ENCODE assay signal across 22 mouse cellular contexts in the genomic region with DNA sequence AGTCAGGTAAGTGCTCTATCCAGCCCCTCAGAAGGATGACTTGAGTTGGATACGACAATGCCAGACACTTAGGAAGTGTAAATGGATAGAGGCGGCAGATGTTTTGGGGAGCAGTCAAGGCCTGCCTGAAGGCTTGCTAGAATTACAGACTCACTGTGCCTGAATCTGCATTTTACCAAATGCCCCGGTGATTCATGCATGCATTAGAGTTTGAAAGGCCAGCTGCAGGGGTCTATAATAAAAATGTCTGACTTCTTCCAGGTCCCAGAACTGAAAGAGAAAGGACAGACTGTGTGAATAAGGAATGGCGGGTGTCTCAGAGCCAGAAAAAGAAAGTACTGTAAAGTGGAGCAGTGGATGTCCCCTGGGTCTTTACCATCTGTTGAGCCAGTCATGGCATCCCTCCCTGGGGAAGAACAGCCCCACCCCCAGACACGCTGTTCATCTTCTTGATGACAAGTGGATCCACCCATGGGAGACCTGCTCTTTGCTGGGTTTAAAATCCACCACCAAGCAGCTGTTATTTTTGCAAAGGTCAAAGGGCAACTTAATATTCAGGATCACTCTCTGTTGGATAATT.
DNase-seq lines count a peak whose midpoint lies in the region; ATAC-seq lines count a peak whose summit lies in the region.
"Had no signal": no experiment of that assay in that cellular context is flagged by ENCODE, and none has a peak within 500 bp of the region (broad histone marks: within the 10 kb centered on the region; RNA-seq: fewer than 3 reads in every experiment).

No protein-coding gene starts in this region.

- WGBS in hindbrain, embryonic 10.5 days: 68% methylated on average over 5 of the region's 5 CpGs
- WGBS in hindbrain, embryonic 16.5 days: 57% methylated on average over 5 of the region's 5 CpGs
- WGBS in neural tube, embryonic 11.5 days: 42% methylated on average over 5 of the region's 5 CpGs
- 39% methylated on average over 5 of the region's 5 CpGs for WGBS in neural tube, embryonic 15.5 days
- 75% methylated on average over 5 of the region's 5 CpGs for WGBS in embryonic facial prominence, embryonic 10.5 days
- 72% methylated on average over 5 of the region's 5 CpGs for WGBS in heart, embryonic 11.5 days (ENCODE audit: insufficient replicate concordance)

- H3K36me3 ChIP-seq in hindbrain, embryonic 10.5 days: no peaks in the 10 kb centered on the region
- H3K36me3 ChIP-seq in hindbrain, embryonic 16.5 days (ENCODE audit: control insufficient read depth, insufficient read depth, low read length): no peaks in the 10 kb centered on the region
- no peaks in the 10 kb centered on the region for H3K36me3 ChIP-seq in neural tube, embryonic 11.5 days (ENCODE audit: control insufficient read depth, insufficient read depth, low read length)
- no peaks in the 10 kb centered on the region for H3K36me3 ChIP-seq in neural tube, embryonic 15.5 days
- H3K36me3 ChIP-seq in embryonic facial prominence, embryonic 10.5 days (replicated peaks): no peaks in the 10 kb centered on the region
- H3K36me3 ChIP-seq in splenic B cell, adult 2 months (ENCODE audit: control insufficient read depth, insufficient read depth, low read length, poor library complexity, severe bottlenecking): no peaks in the 10 kb centered on the region
- no peaks in the 10 kb centered on the region for H3K36me3 ChIP-seq in heart, embryonic 11.5 days (ENCODE audit: control insufficient read depth, insufficient read depth, low read length)
- H3K36me3 ChIP-seq: forebrain, embryonic 12.5 days; heart, embryonic 10.5 days; limb, embryonic 13.5 days; liver, embryonic 13.5 days; lung, embryonic 15.5 days had no signal

- no peak overlapping the region for H3K4me2 ChIP-seq in hindbrain, embryonic 16.5 days (ENCODE audit: low read length)
- no peak overlapping the region for H3K4me2 ChIP-seq in neural tube, embryonic 11.5 days (ENCODE audit: low read depth)
- no peak overlapping the region for H3K4me2 ChIP-seq in neural tube, embryonic 15.5 days
- H3K4me2 ChIP-seq in heart, embryonic 11.5 days: no peak overlapping the region
- H3K4me2 ChIP-seq: forebrain, embryonic 12.5 days; limb, embryonic 13.5 days; liver, embryonic 13.5 days; lung, embryonic 15.5 days had no signal

- H3K4me3 ChIP-seq in hindbrain, embryonic 10.5 days: no peak overlapping the region
- H3K4me3 ChIP-seq in hindbrain, embryonic 16.5 days (ENCODE audit: low read length): no peak overlapping the region
- no peak overlapping the region for H3K4me3 ChIP-seq in neural tube, embryonic 11.5 days (ENCODE audit: low read depth, low read length)
- H3K4me3 ChIP-seq in neural tube, embryonic 15.5 days (replicated peaks): no peak overlapping the region
- no peak overlapping the region for H3K4me3 ChIP-seq in embryonic facial prominence, embryonic 10.5 days
- H3K4me3 ChIP-seq in heart, embryonic 11.5 days (ENCODE audit: low read depth, low read length): no peak overlapping the region
- H3K4me3 ChIP-seq: forebrain, embryonic 12.5 days; heart, embryonic 10.5 days; limb, embryonic 13.5 days; liver, embryonic 13.5 days; lung, embryonic 15.5 days had no signal

- H3K9me3 ChIP-seq in hindbrain, embryonic 10.5 days: peaks cover 4% of the 10 kb centered on the region; the same call in 1 of the 2 replicates
- peaks cover 3% of the 10 kb centered on the region; the same call in 1 of the 2 replicates for H3K9me3 ChIP-seq in hindbrain, embryonic 16.5 days (ENCODE audit: control insufficient read depth, low read length)
- no peaks in the 10 kb centered on the region for H3K9me3 ChIP-seq in neural tube, embryonic 11.5 days (ENCODE audit: control insufficient read depth, low read length)
- no peaks in the 10 kb centered on the region for H3K9me3 ChIP-seq in neural tube, embryonic 15.5 days (replicated peaks)
- peaks cover 4% of the 10 kb centered on the region; the same call in 1 of the 2 replicates for H3K9me3 ChIP-seq in embryonic facial prominence, embryonic 10.5 days
- no peaks in the 10 kb centered on the region for H3K9me3 ChIP-seq in heart, embryonic 11.5 days (replicated peaks; ENCODE audit: control insufficient read depth, low read length)
- H3K9me3 ChIP-seq: forebrain, embryonic 12.5 days; heart, embryonic 10.5 days; limb, embryonic 13.5 days; liver, embryonic 13.5 days; lung, embryonic 15.5 days had no signal

- peaks cover 15% of the 10 kb centered on the region for H3K4me1 ChIP-seq in hindbrain, embryonic 10.5 days (replicated peaks)
- H3K4me1 ChIP-seq in hindbrain, embryonic 16.5 days (ENCODE audit: control insufficient read depth, insufficient read depth, low read depth, low read length): no peaks in the 10 kb centered on the region
- H3K4me1 ChIP-seq in neural tube, embryonic 11.5 days (ENCODE audit: control insufficient read depth, insufficient read depth, low read length): peaks cover 2% of the 10 kb centered on the region; the same call in 1 of the 2 replicates
- peaks cover 3% of the 10 kb centered on the region; the same call in 1 of the 2 replicates for H3K4me1 ChIP-seq in neural tube, embryonic 15.5 days
- H3K4me1 ChIP-seq in embryonic facial prominence, embryonic 10.5 days: peaks cover 8% of the 10 kb centered on the region; the same call in 1 of the 2 replicates
- no peaks in the 10 kb centered on the region for H3K4me1 ChIP-seq in heart, embryonic 11.5 days (ENCODE audit: control insufficient read depth, insufficient read depth, low read length)
- H3K4me1 ChIP-seq: heart, embryonic 10.5 days; limb, embryonic 13.5 days; lung, embryonic 15.5 days had no signal

- no peaks in the 10 kb centered on the region for H3K27me3 ChIP-seq in hindbrain, embryonic 10.5 days (ENCODE audit: insufficient read depth, poor library complexity, severe bottlenecking)
- no peaks in the 10 kb centered on the region for H3K27me3 ChIP-seq in hindbrain, embryonic 16.5 days (replicated peaks; ENCODE audit: control insufficient read depth, insufficient read depth, low read length)
- no peaks in the 10 kb centered on the region for H3K27me3 ChIP-seq in neural tube, embryonic 11.5 days (ENCODE audit: control insufficient read depth, insufficient read depth, low read length)
- no peaks in the 10 kb centered on the region for H3K27me3 ChIP-seq in neural tube, embryonic 15.5 days (replicated peaks)
- 0 out of 2 replicates have a peak, but pooled peaks cover 4% of the 10 kb centered on the region for H3K27me3 ChIP-seq in embryonic facial prominence, embryonic 10.5 days (replicated peaks; ENCODE audit: low read depth, poor library complexity, severe bottlenecking)
- no peaks in the 10 kb centered on the region for H3K27me3 ChIP-seq in splenic B cell, adult 2 months (ENCODE audit: control insufficient read depth, insufficient read depth, low read length, poor library complexity, severe bottlenecking)
- no peaks in the 10 kb centered on the region for H3K27me3 ChIP-seq in heart, embryonic 11.5 days (ENCODE audit: control insufficient read depth, insufficient read depth, low read length)
- H3K27me3 ChIP-seq: forebrain, embryonic 12.5 days; limb, embryonic 13.5 days; liver, embryonic 13.5 days; lung, embryonic 15.5 days had no signal

- no peak for ATAC-seq in hindbrain, embryonic 16.5 days
- peak; percentile 68 for ATAC-seq in neural tube, embryonic 11.5 days (ENCODE audit: insufficient read depth, low FRiP score, low TSS enrichment)
- no peak for ATAC-seq in neural tube, embryonic 15.5 days (ENCODE audit: low FRiP score)
- no peak for ATAC-seq in heart, embryonic 11.5 days (replicated peaks; ENCODE audit: insufficient number of reproducible peaks, low FRiP score, low TSS enrichment)

- DNase-seq in hindbrain, embryonic 10.5 days (ENCODE audit: low spot score): peak; percentile 24
- peak; percentile 28 for DNase-seq in neural tube, embryonic 11.5 days (ENCODE audit: low spot score)
- DNase-seq in embryonic facial prominence, embryonic 10.5 days (ENCODE audit: low spot score): no peak
- DNase-seq in splenic B cell, adult 2 months (ENCODE audit: low read depth, low spot score): peak; percentile 46
- no peak for DNase-seq in urinary bladder, postnatal 25 days (ENCODE audit: low spot score)
- DNase-seq: adrenal gland, postnatal 25 days; cerebellum, adult 9-10 months; gastrocnemius, postnatal 36 days; kidney, adult 18-20 months; layer of hippocampus, postnatal 36 days; liver, embryonic 13.5 days; lung, postnatal 4 days; thymus, adult 18-20 months; thymus, postnatal 36 days had no signal

- H3K9ac ChIP-seq in hindbrain, embryonic 16.5 days (ENCODE audit: low read depth, low read length): no peak overlapping the region
- H3K9ac ChIP-seq in neural tube, embryonic 11.5 days (ENCODE audit: low read length): no peak overlapping the region
- H3K9ac ChIP-seq in neural tube, embryonic 15.5 days (replicated peaks): no peak overlapping the region
- no peak overlapping the region for H3K9ac ChIP-seq in heart, embryonic 11.5 days (ENCODE audit: low read depth, low read length)
- H3K9ac ChIP-seq: forebrain, embryonic 12.5 days; limb, embryonic 13.5 days; liver, embryonic 13.5 days; lung, embryonic 15.5 days had no signal

- H3K27ac ChIP-seq in hindbrain, embryonic 10.5 days: peak overlapping the region; percentile 53; the same call in 1 of the 2 replicates
- no peak overlapping the region for H3K27ac ChIP-seq in hindbrain, embryonic 16.5 days (ENCODE audit: low read depth, low read length)
- H3K27ac ChIP-seq in neural tube, embryonic 11.5 days (ENCODE audit: low read depth, low read length): no peak overlapping the region
- H3K27ac ChIP-seq in neural tube, embryonic 15.5 days (replicated peaks): no peak overlapping the region
- H3K27ac ChIP-seq in embryonic facial prominence, embryonic 10.5 days (replicated peaks): 0 out of 2 replicates have a peak overlapping the region, but pooled peaks have one; percentile 40
- no peak overlapping the region for H3K27ac ChIP-seq in heart, embryonic 11.5 days (ENCODE audit: low read depth, low read length)
- H3K27ac ChIP-seq: forebrain, embryonic 12.5 days; heart, embryonic 10.5 days; kidney, postnatal 0 days; limb, embryonic 13.5 days; liver, embryonic 13.5 days; lung, embryonic 15.5 days had no signal

Comparison
In these comparisons a context has a peak if more than half of its experiments do, and no peak if none do; other contexts are left out.
1. H3K27ac ChIP-seq: peak in hindbrain, embryonic 10.5 days (single experiment) and embryonic facial prominence, embryonic 10.5 days (single experiment); none in hindbrain, embryonic 16.5 days (single experiment), neural tube, embryonic 11.5 days (single experiment), neural tube, embryonic 15.5 days (single experiment) and heart, embryonic 11.5 days (single experiment).
2. DNase-seq: peak in hindbrain, embryonic 10.5 days (single experiment), neural tube, embryonic 11.5 days (single experiment) and splenic B cell, adult 2 months (single experiment); none in embryonic facial prominence, embryonic 10.5 days (single experiment) and urinary bladder, postnatal 25 days (single experiment).